Mouse (Mus musculus) thymus, postnatal 4 days (tissue): ENCODE measurements around the gene Klk12.

Experiments
- DNase-seq: peaks from one replicate; pipeline ENCODE4 v3.0.0; 2021

Klk12 gene

GRCm38 (mm10) chr7:43797333-43797769 lies 28.7 kb downstream of the Klk12 start, which contains the start of gene Klk8:
TSS of gene Klk8 (plus strand) at chr7:43797577.
- DNase-seq, result peak; percentile 74

GRCm38 (mm10) chr7:43797844-43798462 lies 29.3 kb downstream of the Klk12 start:
- peak; percentile 54 for DNase-seq

- no peak for DNase-seq
These were observed 31.2 kb downstream of the Klk12 start for GRCm38 (mm10) chr7:43799876-43800275.

GRCm38 (mm10) chr7:43810994-43811393 lies 42.3 kb downstream of the Klk12 start, which contains the start of gene Klk7:
TSS of gene Klk7 (plus strand) at chr7:43811294.
- no peak for DNase-seq

GRCm38 (mm10) chr7:43815211-43815610 lies 46.5 kb downstream of the Klk12 start:
- no peak for DNase-seq

- DNase-seq, result no peak
These were observed 48.0 kb downstream of the Klk12 start for GRCm38 (mm10) chr7:43816746-43817145.

- no peak for DNase-seq
These were observed 52.9 kb downstream of the Klk12 start for GRCm38 (mm10) chr7:43821581-43821980.
